Mouse (Mus musculus) heart, embryonic 11.5 days (tissue): ENCODE measurements at regions not wholly inside any gene's neighbourhood (a gene's known extent, or its start where the extent isn't known, plus 50 kb on each side); places are given as distances from the start of the nearest gene placed in this dataset.
A peak's percentile ranks its signal among the peaks of the same experiment; 100 is the strongest.

Experiments used
- ATAC-seq: fragments of 200-750 bp; cut with Nextera tagmentation; replicated peaks from 2 replicates; pipeline ENCODE4 v1.8.0; 2017; ENCODE audit warnings: moderate library complexity; ENCODE audit not compliant: insufficient number of reproducible peaks, low FRiP score, low TSS enrichment
- H3K27ac ChIP-seq: fragments of 300-500 bp; sonication (generic); 2 replicates; pipeline ENCODE4 v1.5.1; 2014; ENCODE audit warnings: mild to moderate bottlenecking, low read depth, low read length
- H3K27me3 ChIP-seq: fragments of 300-500 bp; sonication (generic); 2 replicates; pipeline ENCODE4 v1.6.1; 2014; ENCODE audit warnings: mild to moderate bottlenecking, low read length, mixed read lengths; ENCODE audit not compliant: control insufficient read depth, insufficient read depth
- H3K36me3 ChIP-seq: fragments of 300-500 bp; sonication (generic); 2 replicates; pipeline ENCODE4 v1.6.1; 2014; ENCODE audit warnings: mild to moderate bottlenecking, low read length, moderate library complexity, mixed read lengths; ENCODE audit not compliant: control insufficient read depth, insufficient read depth
- H3K4me1 ChIP-seq: fragments of 300-500 bp; sonication (generic); 2 replicates; pipeline ENCODE4 v1.6.1; 2014; ENCODE audit warnings: low read length; ENCODE audit not compliant: control insufficient read depth, insufficient read depth
- H3K4me2 ChIP-seq: fragments of 300-500 bp; sonication (generic); 2 replicates; pipeline ENCODE4 v1.6.1; 2014; ENCODE audit warnings: mild to moderate bottlenecking, moderate library complexity
- H3K4me3 ChIP-seq: fragments of 300-500 bp; sonication (generic); 2 replicates; pipeline ENCODE4 v1.5.1; 2014; ENCODE audit warnings: low read depth, low read length
- H3K9ac ChIP-seq: fragments of 300-500 bp; sonication (generic); 2 replicates; pipeline ENCODE4 v1.6.1; 2014; ENCODE audit warnings: mild to moderate bottlenecking, low read depth, low read length, moderate library complexity
- H3K9me3 ChIP-seq: fragments of 300-500 bp; sonication (generic); replicated peaks from 2 replicates; pipeline ENCODE4 v1.6.1; 2016; ENCODE audit warnings: low read length; ENCODE audit not compliant: control insufficient read depth
- WGBS: fragments of 180-500 bp; shearing (Covaris S2); extraction: QIAGEN DNeasy Blood & Tissue Kit; methylation state at CpG from one replicate; pipeline ENCODE4 v1.1.7; 2014; ENCODE audit not compliant: insufficient replicate concordance; 5-methylcytosine and 5-hydroxymethylcytosine counted together

GRCm38 (mm10) chr12:29090451-29090850, 338.8 kb downstream of the Eipr1 start:
- no peak overlapping the region for H3K4me2 ChIP-seq
- WGBS: 86% methylated on average over 5 of the region's 5 CpGs

DNA sequence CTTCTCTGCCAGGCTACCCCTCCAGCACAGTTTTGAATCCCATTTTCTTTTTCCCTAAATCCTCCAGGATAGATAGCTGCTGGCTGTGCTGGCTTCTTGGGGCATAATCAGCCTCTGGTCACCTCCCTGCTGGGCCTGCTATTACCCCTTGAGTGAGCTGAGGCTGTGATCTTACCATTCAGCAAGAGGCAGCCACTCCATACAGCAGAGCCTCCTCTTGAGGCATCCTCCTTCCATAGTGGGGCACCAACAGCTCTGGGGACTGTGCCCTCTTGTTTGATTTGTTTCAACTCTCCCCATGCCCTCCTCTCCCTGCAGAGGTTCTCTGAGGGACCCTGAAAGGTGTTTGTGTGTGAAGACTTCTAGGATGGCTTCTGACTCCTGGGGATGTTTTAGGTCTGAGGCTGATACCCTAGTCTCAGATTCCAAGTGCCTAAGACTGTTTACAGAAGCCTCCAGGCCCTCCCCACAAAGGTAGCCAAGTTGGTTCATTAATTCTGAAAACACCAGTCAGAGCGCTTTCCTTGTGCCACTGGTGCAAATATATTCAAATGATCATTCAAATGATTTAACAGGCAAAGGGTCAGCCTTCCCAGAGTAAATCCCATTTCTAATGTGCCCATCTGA, 343.9 kb downstream of the Eipr1 start:
- Histone ChIP-seq H3K4me2 (peak overlapping the region; percentile 32), H3K9ac (0 out of 2 replicates have a peak overlapping the region, but pooled peaks have one; percentile 34), H3K9me3 (no peaks in the 10 kb centered on the region), H3K27me3 (no peaks in the 10 kb centered on the region; the same call in 1 of the 2 replicates), H3K27ac (peak overlapping the region; percentile 10; the same call in 1 of the 2 replicates), H3K4me1 (peaks cover 10% of the 10 kb centered on the region; the same call in 1 of the 2 replicates), H3K4me3 (no peak overlapping the region), H3K36me3 (no peaks in the 10 kb centered on the region)
- WGBS: 44% methylated on average over 1 of the region's 1 CpGs
- no peak for ATAC-seq

More at GRCm38 (mm10) chr12:29090451-29090850, 338.8 kb downstream of the Eipr1 start:
- H3K27ac ChIP-seq: no peak overlapping the region
- no peak overlapping the region for H3K4me3 ChIP-seq
- no peak for ATAC-seq
- no peaks in the 10 kb centered on the region for H3K4me1 ChIP-seq
- no peaks in the 10 kb centered on the region; the same call in 1 of the 2 replicates for H3K27me3 ChIP-seq
- no peaks in the 10 kb centered on the region for H3K36me3 ChIP-seq
- H3K9me3 ChIP-seq: no peaks in the 10 kb centered on the region
- no peak overlapping the region for H3K9ac ChIP-seq

DNA sequence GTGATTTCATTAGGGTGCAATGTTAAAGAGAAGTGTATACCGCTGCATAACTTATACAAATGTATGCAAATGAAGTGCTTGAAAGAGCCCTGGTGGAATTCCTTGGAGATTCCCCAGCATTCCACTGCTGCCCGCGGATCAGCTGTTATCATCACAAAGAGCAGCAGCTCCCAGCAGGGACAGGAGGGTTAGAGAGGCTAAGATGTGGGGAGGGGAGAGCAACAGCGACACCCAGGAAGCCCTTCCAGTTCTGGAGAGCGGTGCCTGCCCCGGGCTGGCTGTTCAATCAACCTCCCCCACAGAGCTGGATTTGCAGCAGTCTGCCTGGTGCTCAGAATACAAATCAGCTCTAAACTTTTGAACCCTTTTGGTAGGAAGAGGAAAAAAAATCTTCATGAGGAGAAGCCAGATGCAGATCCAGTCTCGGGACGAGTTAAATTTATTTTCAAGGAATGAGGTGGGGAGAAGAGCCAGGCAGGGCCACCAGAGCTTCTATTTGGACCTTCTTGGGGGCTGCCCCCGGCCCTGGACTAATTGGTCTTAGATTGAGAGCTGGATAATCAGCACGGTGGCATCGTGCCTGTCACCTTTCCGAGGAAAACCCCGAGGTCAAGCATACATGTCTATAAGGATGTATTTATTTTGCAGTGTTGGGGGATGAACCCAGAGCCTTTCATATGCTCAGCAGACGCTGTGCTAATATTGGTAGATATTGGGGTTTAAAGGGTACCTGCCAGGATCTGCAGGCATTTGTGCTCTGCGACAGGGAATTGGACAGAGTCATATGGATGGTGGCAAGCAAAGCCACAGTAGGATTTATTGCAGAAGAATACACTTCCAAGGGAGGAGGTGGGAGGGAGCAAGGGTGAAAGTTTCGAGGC, 344.7 kb downstream of the Eipr1 start:
- Histone ChIP-seq H3K4me3 (no peak overlapping the region), H3K9me3 (no peaks in the 10 kb centered on the region), H3K27ac (no peak overlapping the region), H3K27me3 (no peaks in the 10 kb centered on the region; the same call in 1 of the 2 replicates), H3K9ac (no peak overlapping the region), H3K4me2 (peak overlapping the region; percentile 32), H3K36me3 (no peaks in the 10 kb centered on the region), H3K4me1 (peaks cover 10% of the 10 kb centered on the region; the same call in 1 of the 2 replicates)
- ATAC-seq: no peak
- 10% methylated on average over 16 of the region's 16 CpGs for whole genome bisulfite sequencing

GRCm38 (mm10) chr12:29100042-29100570, 348.5 kb downstream of the Eipr1 start:
- Histone ChIP-seq H3K27me3 (no peaks in the 10 kb centered on the region), H3K9me3 (no peaks in the 10 kb centered on the region), H3K36me3 (no peaks in the 10 kb centered on the region), H3K4me1 (peaks cover 10% of the 10 kb centered on the region; the same call in 1 of the 2 replicates), H3K4me3 (no peak overlapping the region), H3K9ac (no peak overlapping the region), H3K4me2 (no peak overlapping the region), H3K27ac (no peak overlapping the region)
- 41% methylated on average over 3 of the region's 3 CpGs for WGBS
- no peak for ATAC-seq

DNA sequence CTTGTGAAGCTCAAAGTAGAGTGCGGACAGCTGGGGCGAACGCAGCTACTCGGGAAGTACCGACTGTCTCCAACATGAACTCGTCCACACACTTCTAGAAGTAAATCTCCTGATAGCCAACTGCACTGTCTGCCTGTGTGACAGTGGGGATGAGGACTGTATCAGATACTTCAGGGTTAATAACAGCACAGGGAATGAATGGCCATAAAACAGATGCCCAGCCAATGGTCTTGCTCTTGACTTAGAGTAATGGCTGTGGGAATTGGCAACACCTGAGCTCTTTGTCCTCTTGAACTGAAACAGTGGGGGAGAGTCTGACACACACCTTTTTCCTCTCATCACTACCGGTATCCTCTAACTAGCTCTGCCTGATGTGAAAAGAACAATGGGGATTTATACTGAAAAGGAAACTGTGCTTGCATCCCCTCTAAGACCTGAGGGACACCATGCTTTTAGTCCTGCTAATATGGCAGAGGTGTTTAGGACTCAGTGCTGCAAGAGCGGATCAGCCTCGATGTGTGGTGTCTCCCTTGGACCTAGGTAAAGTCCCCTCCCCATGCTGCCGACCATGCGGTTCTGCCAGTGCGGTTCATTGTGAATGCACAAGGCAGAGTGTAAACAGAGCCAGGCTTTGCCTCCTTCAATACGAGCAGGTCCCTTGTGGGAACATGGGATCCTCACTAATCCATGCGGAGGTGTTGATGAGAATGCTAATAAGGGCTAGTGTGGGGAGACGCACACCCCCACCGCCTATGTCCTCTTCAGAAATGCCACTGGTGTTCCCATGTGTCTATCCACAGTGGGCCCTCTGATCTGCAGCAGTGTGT, 355.5 kb downstream of the Eipr1 start:
- ATAC-seq: no peak
- no peak overlapping the region for H3K27ac ChIP-seq
- 67% methylated on average over 16 of the region's 16 CpGs for WGBS

DNA sequence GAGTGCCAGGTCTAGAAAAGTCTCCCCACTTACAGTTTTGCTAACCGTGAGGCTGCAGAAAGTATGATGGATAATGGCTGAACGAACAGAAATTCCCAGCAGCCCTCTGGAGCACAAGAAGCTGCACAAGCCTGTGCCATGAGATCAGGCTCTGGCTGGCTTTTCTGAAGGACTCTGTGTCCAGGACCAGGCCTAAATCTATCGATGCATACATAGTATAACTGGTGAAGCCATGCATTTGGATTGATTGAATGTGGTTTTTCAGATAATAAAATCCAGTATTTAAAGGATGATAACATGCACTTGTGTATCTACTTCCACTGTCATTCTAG, 356.1 kb downstream of the Eipr1 start:
- no peak overlapping the region for H3K4me3 ChIP-seq
- ATAC-seq: no peak
- no peak overlapping the region for H3K27ac ChIP-seq
- H3K4me1 ChIP-seq: no peaks in the 10 kb centered on the region
- no peak overlapping the region for H3K9ac ChIP-seq
- H3K27me3 ChIP-seq: no peaks in the 10 kb centered on the region
- H3K9me3 ChIP-seq: no peaks in the 10 kb centered on the region
- 82% methylated on average over 3 of the region's 3 CpGs for WGBS
- H3K36me3 ChIP-seq: no peaks in the 10 kb centered on the region
- no peak overlapping the region for H3K4me2 ChIP-seq

More for the DNA sequence above, 355.5 kb downstream of the Eipr1 start:
- no peaks in the 10 kb centered on the region for H3K36me3 ChIP-seq
- no peaks in the 10 kb centered on the region for H3K27me3 ChIP-seq
- H3K4me2 ChIP-seq: no peak overlapping the region
- no peaks in the 10 kb centered on the region for H3K9me3 ChIP-seq
- no peaks in the 10 kb centered on the region for H3K4me1 ChIP-seq
- H3K4me3 ChIP-seq: no peak overlapping the region
- no peak overlapping the region for H3K9ac ChIP-seq

DNA sequence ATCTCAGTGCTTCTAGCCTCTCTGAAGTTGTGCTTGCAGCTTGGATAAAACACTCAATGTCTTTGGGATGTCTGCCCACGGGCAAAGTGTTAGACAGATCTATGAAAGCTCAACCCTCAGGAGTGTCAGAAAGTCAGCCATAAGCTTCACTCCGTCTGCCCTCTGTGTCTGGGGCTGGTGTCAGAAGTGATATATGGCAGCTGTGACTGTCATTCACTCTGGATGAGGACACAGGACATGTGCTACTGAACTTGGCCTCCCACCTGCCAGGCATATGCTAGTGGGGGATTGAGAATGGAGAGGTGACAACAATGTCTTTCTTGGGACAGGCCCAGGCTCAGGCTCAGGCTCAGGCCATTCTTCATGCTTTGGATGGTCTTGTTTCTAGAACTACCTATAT, 366.7 kb downstream of the Eipr1 start:
- Histone ChIP-seq H3K27ac (no peak overlapping the region), H3K9ac (no peak overlapping the region), H3K4me1 (0 out of 2 replicates have a peak, but pooled peaks cover 5% of the 10 kb centered on the region), H3K27me3 (no peaks in the 10 kb centered on the region), H3K9me3 (no peaks in the 10 kb centered on the region), H3K4me2 (no peak overlapping the region), H3K36me3 (no peaks in the 10 kb centered on the region), H3K4me3 (no peak overlapping the region)
- no peak for ATAC-seq
- 53% methylated on average over 2 of the region's 2 CpGs for WGBS

- no peak for ATAC-seq
- no peaks in the 10 kb centered on the region for H3K36me3 ChIP-seq
- WGBS: 86% methylated on average over 2 of the region's 2 CpGs
- H3K9me3 ChIP-seq: no peaks in the 10 kb centered on the region
- no peak overlapping the region for H3K4me3 ChIP-seq
- no peak overlapping the region for H3K4me2 ChIP-seq
- 0 out of 2 replicates have a peak, but pooled peaks cover 3% of the 10 kb centered on the region for H3K4me1 ChIP-seq
- H3K27me3 ChIP-seq: no peaks in the 10 kb centered on the region
- no peak overlapping the region for H3K27ac ChIP-seq
- no peak overlapping the region for H3K9ac ChIP-seq
Observed at GRCm38 (mm10) chr12:29121159-29121558, 369.6 kb downstream of the Eipr1 start.
